Mouse (Mus musculus): ENCODE results near the gene Dmrtc2.
"Not testable (repeated sequence)": the region's sequence is repeated elsewhere in the genome, so short reads cannot be mapped to it uniquely, and the experiment has no call there.

The Dmrtc2 gene

GRCm38 (mm10) chr7:24869532-24870165, at the start of gene Dmrtc2, which contains the start of gene Lypd4:
TSS of gene Dmrtc2 (plus strand) at chr7:24870057.
TSS of gene Lypd4 (minus strand) at chr7:24869941.
- DNase-seq (ENCODE audit: low spot score in 2 of 2), result no peak

GRCm38 (mm10) chr7:24824452-24824851, 45.4 kb upstream of the Dmrtc2 start:
- no peak for DNase-seq (ENCODE audit: low spot score in 2 of 2)

- DNase-seq (ENCODE audit: low spot score in 2 of 2), result no peak
Observed at GRCm38 (mm10) chr7:24827181-24827580, 42.7 kb upstream of the Dmrtc2 start.

GRCm38 (mm10) chr7:24838732-24839409, 31.0 kb upstream of the Dmrtc2 start:
- not testable (repeated sequence) for DNase-seq (ENCODE audit: low spot score in 2 of 2)

- no peak for DNase-seq (ENCODE audit: low spot score in 2 of 2)
Observed at GRCm38 (mm10) chr7:24839410-24839808, 30.4 kb upstream of the Dmrtc2 start.

GRCm38 (mm10) chr7:24840331-24840730, 29.5 kb upstream of the Dmrtc2 start:
- DNase-seq (ENCODE audit: low spot score in 2 of 2), result no peak

- DNase-seq (ENCODE audit: low spot score in 2 of 2), result no peak
Observed at GRCm38 (mm10) chr7:24841009-24841408, 28.8 kb upstream of the Dmrtc2 start.

- no peak for DNase-seq (ENCODE audit: low spot score in 2 of 2)
Observed at GRCm38 (mm10) chr7:24844144-24844543, 25.7 kb upstream of the Dmrtc2 start.

- DNase-seq (ENCODE audit: low spot score in 2 of 2), result no peak
Observed at GRCm38 (mm10) chr7:24845181-24845580, 24.7 kb upstream of the Dmrtc2 start.

GRCm38 (mm10) chr7:24845713-24846112, 24.1 kb upstream of the Dmrtc2 start:
- no peak for DNase-seq (ENCODE audit: low spot score in 2 of 2)

GRCm38 (mm10) chr7:24846576-24846975, 23.3 kb upstream of the Dmrtc2 start:
- DNase-seq (ENCODE audit: low spot score in 2 of 2), result not testable (repeated sequence)

GRCm38 (mm10) chr7:24850162-24850561, 19.7 kb upstream of the Dmrtc2 start:
- no peak for DNase-seq (ENCODE audit: low spot score in 2 of 2)

GRCm38 (mm10) chr7:24850899-24851303, 19.0 kb upstream of the Dmrtc2 start:
- DNase-seq (ENCODE audit: low spot score in 2 of 2), result no peak

- DNase-seq (ENCODE audit: low spot score in 2 of 2), result no peak
Observed at GRCm38 (mm10) chr7:24851596-24852325, 18.1 kb upstream of the Dmrtc2 start.

- no peak for DNase-seq (ENCODE audit: low spot score in 2 of 2)
Observed at GRCm38 (mm10) chr7:24852557-24853232, 17.2 kb upstream of the Dmrtc2 start.

GRCm38 (mm10) chr7:24853233-24853563, 16.7 kb upstream of the Dmrtc2 start:
- no peak for DNase-seq (ENCODE audit: low spot score in 2 of 2)

- no peak for DNase-seq (ENCODE audit: low spot score in 2 of 2)
Observed at GRCm38 (mm10) chr7:24853695-24854094, 16.2 kb upstream of the Dmrtc2 start.

- no peak for DNase-seq (ENCODE audit: low spot score in 2 of 2)
Observed at GRCm38 (mm10) chr7:24856460-24857120, 13.3 kb upstream of the Dmrtc2 start.

- DNase-seq (ENCODE audit: low spot score in 2 of 2), result no peak
Observed at GRCm38 (mm10) chr7:24859234-24859633, 10.6 kb upstream of the Dmrtc2 start.

GRCm38 (mm10) chr7:24861913-24862312, 7.9 kb upstream of the Dmrtc2 start, which contains the start of gene Gm9844:
TSS of gene Gm9844 (plus strand) at chr7:24862213.
- DNase-seq (ENCODE audit: low spot score in 2 of 2), result no peak

GRCm38 (mm10) chr7:24862853-24863252, 7.0 kb upstream of the Dmrtc2 start:
- DNase-seq (ENCODE audit: low spot score in 2 of 2), result no peak

- no peak for DNase-seq (ENCODE audit: low spot score in 2 of 2)
Observed at GRCm38 (mm10) chr7:24864156-24864555, 5.7 kb upstream of the Dmrtc2 start.

All from cerebellum, postnatal 4 days (tissue).